Comparison of ENCODE assay signal across 18 mouse cellular contexts in genomic region chr13:48663988-48664339, GRCm38 (mm10). TPM values are rescaled to one million over a fixed set of nuclear protein-coding genes. Genes with fewer than 3 reads are reported as not detected.
DNase-seq lines count a peak whose midpoint lies in the region; ATAC-seq and TF ChIP-seq lines count a peak whose summit lies in the region.
"Had no signal": no experiment of that assay in that cellular context is flagged by ENCODE, and none has a peak within 500 bp of the region (broad histone marks: within the 10 kb centered on the region; RNA-seq: fewer than 3 reads in every experiment).

No protein-coding gene starts in this region.

- no peak overlapping the region for H3K27ac ChIP-seq in forebrain, embryonic 10.5 days
- H3K27ac ChIP-seq in forebrain, embryonic 15.5 days (replicated peaks) = no peak overlapping the region
- H3K27ac ChIP-seq in intestine, embryonic 14.5 days (ENCODE audit: low read depth) = no peak overlapping the region
- H3K27ac ChIP-seq in intestine, postnatal 0 days (ENCODE audit: low read depth, low read length) = no peak overlapping the region
- H3K27ac ChIP-seq in embryonic facial prominence, embryonic 14.5 days (replicated peaks; ENCODE audit: low read depth, low read length) = peak overlapping the region; percentile 75; the same call in 1 of the 2 replicates
- peak overlapping the region; percentile 95; the same call in 1 of the 2 replicates for H3K27ac ChIP-seq in stomach, embryonic 14.5 days (ENCODE audit: low read length)
- H3K27ac ChIP-seq: macrophage had no signal

- H3K4me1 ChIP-seq in forebrain, embryonic 10.5 days = peaks cover 52% of the 10 kb centered on the region
- peaks cover 40% of the 10 kb centered on the region for H3K4me1 ChIP-seq in forebrain, embryonic 15.5 days
- peaks cover 8% of the 10 kb centered on the region; the same call in 1 of the 2 replicates for H3K4me1 ChIP-seq in intestine, embryonic 14.5 days (replicated peaks; ENCODE audit: control insufficient read depth, insufficient read depth, low read length)
- no peaks in the 10 kb centered on the region for H3K4me1 ChIP-seq in intestine, postnatal 0 days (replicated peaks; ENCODE audit: control insufficient read depth, insufficient read depth, low read length)
- H3K4me1 ChIP-seq in embryonic facial prominence, embryonic 14.5 days (ENCODE audit: control insufficient read depth, insufficient read depth, low read length) = peaks cover 14% of the 10 kb centered on the region; the same call in 1 of the 2 replicates
- peaks cover 14% of the 10 kb centered on the region; the same call in 1 of the 2 replicates for H3K4me1 ChIP-seq in stomach, embryonic 14.5 days (ENCODE audit: control insufficient read depth, insufficient read depth, low read length)

- H3K9me3 ChIP-seq in forebrain, embryonic 10.5 days = no peaks in the 10 kb centered on the region
- H3K9me3 ChIP-seq in forebrain, embryonic 15.5 days = no peaks in the 10 kb centered on the region
- no peaks in the 10 kb centered on the region for H3K9me3 ChIP-seq in intestine, embryonic 14.5 days (ENCODE audit: control insufficient read depth, low read length)
- no peaks in the 10 kb centered on the region for H3K9me3 ChIP-seq in intestine, postnatal 0 days (ENCODE audit: control insufficient read depth)
- no peaks in the 10 kb centered on the region for H3K9me3 ChIP-seq in embryonic facial prominence, embryonic 14.5 days (ENCODE audit: control insufficient read depth, low read length)
- no peaks in the 10 kb centered on the region for H3K9me3 ChIP-seq in stomach, embryonic 14.5 days (ENCODE audit: control insufficient read depth, low read depth, low read length)

- DNase-seq in forebrain, embryonic 10.5 days (ENCODE audit: extremely low spot score, low spot score) = no peak
- DNase-seq in intestine, embryonic 14.5 days (ENCODE audit: low spot score) = peak; percentile 72
- no peak for DNase-seq in embryonic facial prominence, embryonic 14.5 days (ENCODE audit: low spot score)
- no peak for DNase-seq in lung, postnatal 4 days
- DNase-seq in adrenal gland, postnatal 25 days = no peak
- DNase-seq: cerebellum, adult 11-12 months; cerebellum, postnatal 36 days; heart, adult 11 months; kidney, adult 18-20 months; kidney, postnatal 25 days; midbrain, embryonic 14.5 days had no signal

- H3K27me3 ChIP-seq in forebrain, embryonic 10.5 days (ENCODE audit: poor library complexity, severe bottlenecking) = peaks cover 100% of the 10 kb centered on the region
- H3K27me3 ChIP-seq in forebrain, embryonic 15.5 days = peaks cover 95% of the 10 kb centered on the region
- peaks cover 100% of the 10 kb centered on the region for H3K27me3 ChIP-seq in intestine, embryonic 14.5 days (replicated peaks; ENCODE audit: control insufficient read depth, insufficient read depth, low read length)
- peaks cover 99% of the 10 kb centered on the region for H3K27me3 ChIP-seq in intestine, postnatal 0 days (replicated peaks; ENCODE audit: control insufficient read depth, insufficient read depth, low read length)
- peaks cover 96% of the 10 kb centered on the region for H3K27me3 ChIP-seq in embryonic facial prominence, embryonic 14.5 days (replicated peaks; ENCODE audit: control insufficient read depth, insufficient read depth, low read length)
- 0 out of 2 replicates have a peak, but pooled peaks cover 3% of the 10 kb centered on the region for H3K27me3 ChIP-seq in stomach, embryonic 14.5 days (ENCODE audit: control insufficient read depth, insufficient read depth, low read length)

- H3K9ac ChIP-seq in forebrain, embryonic 15.5 days (replicated peaks) = no peak overlapping the region
- no peak overlapping the region for H3K9ac ChIP-seq in intestine, embryonic 14.5 days (ENCODE audit: low read length)
- H3K9ac ChIP-seq in intestine, postnatal 0 days (ENCODE audit: low read depth, low read length) = no peak overlapping the region
- H3K9ac ChIP-seq in embryonic facial prominence, embryonic 14.5 days (ENCODE audit: low read depth, low read length) = peak overlapping the region; percentile 74
- H3K9ac ChIP-seq in stomach, embryonic 14.5 days (replicated peaks; ENCODE audit: low read depth, low read length) = peak overlapping the region; percentile 83

- 4% methylated on average over 7 of the region's 7 CpGs for WGBS in forebrain, embryonic 10.5 days
- WGBS in forebrain, embryonic 15.5 days = 18% methylated on average over 7 of the region's 7 CpGs
- 15% methylated on average over 7 of the region's 7 CpGs for WGBS in intestine, embryonic 14.5 days
- 27% methylated on average over 7 of the region's 7 CpGs for WGBS in intestine, postnatal 0 days
- WGBS in embryonic facial prominence, embryonic 14.5 days = 16% methylated on average over 7 of the region's 7 CpGs
- 9% methylated on average over 7 of the region's 7 CpGs for WGBS in stomach, embryonic 14.5 days

- peak overlapping the region; percentile 55; the same call in 1 of the 2 replicates for H3K4me3 ChIP-seq in forebrain, embryonic 10.5 days
- no peak overlapping the region for H3K4me3 ChIP-seq in forebrain, embryonic 15.5 days
- H3K4me3 ChIP-seq in intestine, embryonic 14.5 days (ENCODE audit: low read depth, low read length) = no peak overlapping the region
- H3K4me3 ChIP-seq in intestine, postnatal 0 days (ENCODE audit: low read depth, low read length) = no peak overlapping the region
- H3K4me3 ChIP-seq in embryonic facial prominence, embryonic 14.5 days (ENCODE audit: low read depth, low read length) = peak overlapping the region; percentile 62
- H3K4me3 ChIP-seq in stomach, embryonic 14.5 days (ENCODE audit: low read depth, low read length) = peak overlapping the region; percentile 72

- ATAC-seq in forebrain, embryonic 15.5 days (replicated peaks) = no peak
- ATAC-seq in intestine, embryonic 14.5 days (replicated peaks; ENCODE audit: low FRiP score, low TSS enrichment, low read depth) = no peak
- no peak for ATAC-seq in intestine, postnatal 0 days
- no peak for ATAC-seq in embryonic facial prominence, embryonic 14.5 days (ENCODE audit: low read depth)
- no peak for ATAC-seq in stomach, embryonic 14.5 days (ENCODE audit: insufficient number of reproducible peaks, insufficient read depth, low FRiP score, low read depth)

- no peak for TF ChIP-seq CTCF in intestine, postnatal 0 days (IDR thresholded peaks at IDR 0.05; ENCODE audit: low read depth)

- H3K36me3 ChIP-seq in forebrain, embryonic 10.5 days (replicated peaks) = no peaks in the 10 kb centered on the region
- H3K36me3 ChIP-seq in forebrain, embryonic 15.5 days = no peaks in the 10 kb centered on the region
- H3K36me3 ChIP-seq in intestine, embryonic 14.5 days (ENCODE audit: control insufficient read depth, insufficient read depth, low read length) = no peaks in the 10 kb centered on the region
- no peaks in the 10 kb centered on the region for H3K36me3 ChIP-seq in intestine, postnatal 0 days (ENCODE audit: control insufficient read depth, insufficient read depth)
- H3K36me3 ChIP-seq in embryonic facial prominence, embryonic 14.5 days (ENCODE audit: control insufficient read depth, insufficient read depth, low read length) = no peaks in the 10 kb centered on the region
- peaks cover 8% of the 10 kb centered on the region; the same call in 1 of the 2 replicates for H3K36me3 ChIP-seq in stomach, embryonic 14.5 days (ENCODE audit: control insufficient read depth, insufficient read depth, low read length)

- no peak overlapping the region for H3K4me2 ChIP-seq in forebrain, embryonic 15.5 days (replicated peaks)
- H3K4me2 ChIP-seq in intestine, embryonic 14.5 days (ENCODE audit: low read length) = no peak overlapping the region
- no peak overlapping the region for H3K4me2 ChIP-seq in intestine, postnatal 0 days (replicated peaks; ENCODE audit: low read depth)
- H3K4me2 ChIP-seq in embryonic facial prominence, embryonic 14.5 days (ENCODE audit: low read depth, low read length) = peak overlapping the region; percentile 73
- H3K4me2 ChIP-seq in stomach, embryonic 14.5 days (replicated peaks; ENCODE audit: low read depth, low read length) = peak overlapping the region; percentile 76

RNA-seq across cellular contexts. Expression of gene Barx1, which starts 1.2 kb away (rescaled TPM):
- 0.66 and 1.3 TPM in 2 replicates for polyA plus RNA-seq in forebrain, embryonic 10.5 days (2016; fragmentation: Nextera tagmentation; extraction: Ambion mirVana)
- polyA plus RNA-seq in forebrain, embryonic 15.5 days (2015; fragmentation: Nextera tagmentation; extraction: Ambion mirVana) = not detected in 2 replicates
- 0.26 and 0.30 TPM in 2 replicates for polyA plus RNA-seq in intestine, embryonic 14.5 days (2014; fragmentation: Nextera tagmentation; extraction: Ambion mirVana)
- 0.29 and 2.1 TPM in 2 replicates for polyA plus RNA-seq in intestine, postnatal 0 days (2015; fragmentation: Nextera tagmentation; extraction: Ambion mirVana)
- 30.9 and 34.4 TPM in 2 replicates for polyA plus RNA-seq in embryonic facial prominence, embryonic 14.5 days (2014; fragmentation: Nextera tagmentation; extraction: Ambion mirVana)
- 128 and 141 TPM in 2 replicates for polyA plus RNA-seq in stomach, embryonic 14.5 days (2014; fragmentation: Nextera tagmentation; extraction: Ambion mirVana)
- total RNA-seq in adrenal gland, postnatal 25 days (2021) = not detected in 2 replicates
- total RNA-seq: heart, postnatal 10 days; layer of hippocampus, postnatal 10 days; left cerebral cortex, postnatal 14 days had no signal
- polyA plus RNA-seq: macrophage; midbrain, embryonic 14.5 days had no signal

RNA-seq across cellular contexts. Expression of gene Ptpdc1, which starts 38.5 kb away (rescaled TPM):
- polyA plus RNA-seq in forebrain, embryonic 10.5 days (2016; fragmentation: Nextera tagmentation; extraction: Ambion mirVana) = 7.1 and 8.2 TPM in 2 replicates
- polyA plus RNA-seq in forebrain, embryonic 15.5 days (2015; fragmentation: Nextera tagmentation; extraction: Ambion mirVana) = 14.1 and 16.0 TPM in 2 replicates
- 9.9 and 10.0 TPM in 2 replicates for polyA plus RNA-seq in intestine, embryonic 14.5 days (2014; fragmentation: Nextera tagmentation; extraction: Ambion mirVana)
- polyA plus RNA-seq in intestine, postnatal 0 days (2015; fragmentation: Nextera tagmentation; extraction: Ambion mirVana) = 1.9 and 2.5 TPM in 2 replicates
- 15.6 and 19.4 TPM in 2 replicates for polyA plus RNA-seq in embryonic facial prominence, embryonic 14.5 days (2014; fragmentation: Nextera tagmentation; extraction: Ambion mirVana)
- 14.1 and 15.1 TPM in 2 replicates for polyA plus RNA-seq in stomach, embryonic 14.5 days (2014; fragmentation: Nextera tagmentation; extraction: Ambion mirVana)
- total RNA-seq in adrenal gland, postnatal 25 days (2021) = 5.5 and 11.3 TPM in 2 replicates

Comparison
In these comparisons a context has a peak if more than half of its experiments do, and no peak if none do; other contexts are left out.
1. H3K4me3 ChIP-seq: peak in forebrain, embryonic 10.5 days (single experiment), embryonic facial prominence, embryonic 14.5 days (single experiment) and stomach, embryonic 14.5 days (single experiment); none in forebrain, embryonic 15.5 days (single experiment), intestine, embryonic 14.5 days (single experiment) and intestine, postnatal 0 days (single experiment).
2. H3K27ac ChIP-seq: peak in embryonic facial prominence, embryonic 14.5 days (single experiment) and stomach, embryonic 14.5 days (single experiment); none in forebrain, embryonic 10.5 days (single experiment), forebrain, embryonic 15.5 days (single experiment), intestine, embryonic 14.5 days (single experiment) and intestine, postnatal 0 days (single experiment).
3. H3K4me2 ChIP-seq: peak in embryonic facial prominence, embryonic 14.5 days (single experiment) and stomach, embryonic 14.5 days (single experiment); none in forebrain, embryonic 15.5 days (single experiment), intestine, embryonic 14.5 days (single experiment) and intestine, postnatal 0 days (single experiment).
4. H3K9ac ChIP-seq: peak in embryonic facial prominence, embryonic 14.5 days (single experiment) and stomach, embryonic 14.5 days (single experiment); none in forebrain, embryonic 15.5 days (single experiment), intestine, embryonic 14.5 days (single experiment) and intestine, postnatal 0 days (single experiment).
5. RNA of gene Barx1, which starts 1.2 kb away (polyA plus RNA-seq): 128 to 141 TPM in stomach, embryonic 14.5 days and 30.9 to 34.4 TPM in embryonic facial prominence, embryonic 14.5 days; 0.66 to 1.3 TPM in forebrain, embryonic 10.5 days, 0.26 to 0.30 TPM in intestine, embryonic 14.5 days, 0.29 to 2.1 TPM in intestine, postnatal 0 days and not detected in forebrain, embryonic 15.5 days; every median in the first group is over 10 times any median in the second.